Mouse (Mus musculus) myocyte (in vitro differentiated cells): ENCODE measurements around the gene Slc25a22. TPM values are rescaled to one million over a fixed set of nuclear protein-coding genes. Genes with fewer than 3 reads are reported as not detected.

Experiments
- H3K27me3 ChIP-seq: one replicate; pipeline ENCODE4 v1.6.1; 2011; ENCODE audit not compliant: control insufficient read depth, insufficient read depth, insufficient read length
- H3K36me3 ChIP-seq: one replicate; pipeline ENCODE4 v1.6.1; 2011; ENCODE audit not compliant: control insufficient read depth, insufficient read depth
- H3K4me2 ChIP-seq: one replicate; pipeline ENCODE4 v1.6.1; 2011; ENCODE audit warnings: low read depth, control low read depth
- H3K4me3 ChIP-seq: one replicate; pipeline ENCODE4 v1.5.1; 2011; ENCODE audit warnings: mild to moderate bottlenecking, control low read depth, moderate library complexity
- H3K79me2 ChIP-seq: one replicate; pipeline ENCODE4 v1.6.1; 2011; ENCODE audit not compliant: control insufficient read depth, insufficient read depth
- H3ac ChIP-seq: one replicate; pipeline ENCODE4 v1.6.1; 2011; ENCODE audit not compliant: control insufficient read depth, insufficient read length
- CEBPB ChIP-seq: IDR thresholded peaks from 2 replicates; pipeline ENCODE4 v1.6.1; 2011; ENCODE audit warnings: mild to moderate bottlenecking, moderate library complexity; ENCODE audit not compliant: poor library complexity, insufficient read depth, severe bottlenecking
- E2F4 ChIP-seq: IDR thresholded peaks from one replicate; pipeline ENCODE4 v1.6.1; 2011; ENCODE audit warnings: mild to moderate bottlenecking, control low read depth, moderate library complexity; ENCODE audit not compliant: insufficient read depth
- MAX ChIP-seq: IDR thresholded peaks from one replicate; pipeline ENCODE4 v1.6.1; 2011; ENCODE audit warnings: low read depth, mild to moderate bottlenecking, control low read depth
- MYOD1 ChIP-seq, 3 experiments: IDR thresholded peaks; one replicate each; pipeline ENCODE4 v1.6.1; 2011; ENCODE audit warnings: control low read depth in 2 of 3, low read depth in 2 of 3, mild to moderate bottlenecking in 2 of 3, moderate library complexity in 1 of 3; ENCODE audit not compliant: insufficient read length in 2 of 3, control insufficient read depth in 1 of 3
- MYOG ChIP-seq, 3 experiments: IDR thresholded peaks; one replicate each; pipeline ENCODE4 v1.6.1; 2011; ENCODE audit warnings: control low read depth in 2 of 3, low read depth in 2 of 3, mild to moderate bottlenecking in 2 of 3; ENCODE audit not compliant: insufficient read length in 2 of 3, control insufficient read depth in 1 of 3, insufficient read depth in 1 of 3
- POLR2A ChIP-seq: IDR thresholded peaks from one replicate; pipeline ENCODE4 v1.6.1; 2011; ENCODE audit warnings: low read depth, mild to moderate bottlenecking, control low read depth, moderate library complexity; ENCODE audit not compliant: insufficient read length
- POLR2AphosphoS2 ChIP-seq: IDR thresholded peaks from one replicate; pipeline ENCODE4 v1.6.1; 2011; ENCODE audit warnings: low read depth, control low read depth; ENCODE audit not compliant: insufficient read length
- REST ChIP-seq: IDR thresholded peaks from one replicate; pipeline ENCODE4 v1.6.1; 2011; ENCODE audit warnings: mild to moderate bottlenecking, control low read depth, moderate library complexity; ENCODE audit not compliant: insufficient read depth, insufficient read length
- SRF ChIP-seq: IDR thresholded peaks from one replicate; pipeline ENCODE4 v1.6.1; 2011; ENCODE audit warnings: low read depth; ENCODE audit not compliant: control insufficient read depth, insufficient read length
- TCF12 ChIP-seq: IDR thresholded peaks from one replicate; pipeline ENCODE4 v1.6.1; 2011; ENCODE audit warnings: mild to moderate bottlenecking, control low read depth; ENCODE audit not compliant: poor library complexity, insufficient read depth, severe bottlenecking
- TCF3 ChIP-seq: IDR thresholded peaks from one replicate; pipeline ENCODE4 v1.6.1; 2011; ENCODE audit warnings: low read depth, control low read depth; ENCODE audit not compliant: insufficient read length
- USF1 ChIP-seq: IDR thresholded peaks from one replicate; pipeline ENCODE4 v1.6.1; 2011; ENCODE audit warnings: low read depth, mild to moderate bottlenecking, control low read depth, moderate library complexity
- polyA plus RNA-seq: library from polyadenylated mRNA; unstranded; fragments of >200 nt; fragmentation: generic; extraction: Trizol; gene quantifications from one replicate; pipeline ENCODE4 v1.2.1, GENCODE M21; 2012; ENCODE audit warnings: missing spikeins

Gene Slc25a22
- polyA plus RNA-seq, 1 experiment: 8.8 TPM

- H3K4me2 ChIP-seq: peak overlapping the region; percentile 96
- peak overlapping the region; percentile 84 for H3K4me3 ChIP-seq
- H3K79me2 ChIP-seq: peaks cover 52% of the 10 kb centered on the region
- no peaks in the 10 kb centered on the region for H3K27me3 ChIP-seq
- H3ac ChIP-seq: peak overlapping the region; percentile 0
- peaks cover 19% of the 10 kb centered on the region for H3K36me3 ChIP-seq
- TF ChIP-seq POLR2AphosphoS2 (peak; percentile 72), E2F4 (no peak)
These were observed 32.4 kb upstream of the Slc25a22 start for GRCm38 (mm10) chr7:141469901-141470636.

GRCm38 (mm10) chr7:141469352-141469751 lies 31.7 kb upstream of the Slc25a22 start:
- H3K27me3 ChIP-seq: no peaks in the 10 kb centered on the region
- peaks cover 47% of the 10 kb centered on the region for H3K79me2 ChIP-seq
- H3ac ChIP-seq: peak overlapping the region; percentile 0
- H3K36me3 ChIP-seq: peaks cover 19% of the 10 kb centered on the region
- H3K4me2 ChIP-seq: peak overlapping the region; percentile 96
- peak overlapping the region; percentile 84 for H3K4me3 ChIP-seq
- TF ChIP-seq E2F4 (no peak), TCF3 (no peak), MYOG (IDR thresholded peaks at IDR 0.05; ENCODE audit: control insufficient read depth in 1 of 3, insufficient read depth in 1 of 3, insufficient read length in 2 of 3, low read depth in 2 of 3) (no peak), USF1 (no peak), TCF12 (no peak), POLR2A (no peak), MAX (no peak), CEBPB (no peak)

GRCm38 (mm10) chr7:141468522-141469211 lies 31.0 kb upstream of the Slc25a22 start:
- no peaks in the 10 kb centered on the region for H3K27me3 ChIP-seq
- H3K79me2 ChIP-seq: peaks cover 40% of the 10 kb centered on the region
- H3K4me3 ChIP-seq: peak overlapping the region; percentile 84
- peak overlapping the region; percentile 96 for H3K4me2 ChIP-seq
- TF ChIP-seq POLR2A (peak; percentile 84), POLR2AphosphoS2 (peak; percentile 81), TCF12 (no peak), MYOG (IDR thresholded peaks at IDR 0.05; ENCODE audit: control insufficient read depth in 1 of 3, insufficient read depth in 1 of 3, insufficient read length in 2 of 3, low read depth in 2 of 3) (peak in 1 of 3 experiments; percentile 11), SRF (no peak), REST (no peak), CEBPB (no peak), MAX (no peak), E2F4 (no peak), MYOD1 (IDR thresholded peaks at IDR 0.05; ENCODE audit: control insufficient read depth in 1 of 3, insufficient read length in 2 of 3, low read depth in 2 of 3) (peak in 1 of 3 experiments; percentile 1)
- peaks cover 19% of the 10 kb centered on the region for H3K36me3 ChIP-seq
- peak overlapping the region; percentile 0 for H3ac ChIP-seq

- peaks cover 19% of the 10 kb centered on the region for H3K36me3 ChIP-seq
- H3K79me2 ChIP-seq: peaks cover 35% of the 10 kb centered on the region
- H3K27me3 ChIP-seq: no peaks in the 10 kb centered on the region
- H3K4me2 ChIP-seq: peak overlapping the region; percentile 96
- peak overlapping the region; percentile 84 for H3K4me3 ChIP-seq
- TF ChIP-seq MYOG (IDR thresholded peaks at IDR 0.05; ENCODE audit: control insufficient read depth in 1 of 3, insufficient read depth in 1 of 3, insufficient read length in 2 of 3, low read depth in 2 of 3) (no peak), TCF3 (no peak), E2F4 (no peak), MAX (no peak), POLR2AphosphoS2 (no peak), TCF12 (no peak), SRF (no peak), POLR2A (no peak), REST (no peak), USF1 (no peak), CEBPB (no peak), MYOD1 (IDR thresholded peaks at IDR 0.05; ENCODE audit: control insufficient read depth in 1 of 3, insufficient read length in 2 of 3, low read depth in 2 of 3) (no peak)
- peak overlapping the region; percentile 39 for H3ac ChIP-seq
These were observed 30.5 kb upstream of the Slc25a22 start for GRCm38 (mm10) chr7:141468164-141468521.

- Histone ChIP-seq H3K79me2 (peaks cover 29% of the 10 kb centered on the region), H3ac (peak within 1 kb of the TSS; percentile 39), H3K27me3 (no peaks in the 10 kb centered on the region), H3K36me3 (peaks cover 14% of the 10 kb centered on the region), H3K4me3 (peak within 1 kb of the TSS; percentile 84), H3K4me2 (peak within 1 kb of the TSS; percentile 96)
- TF ChIP-seq MYOG (IDR thresholded peaks at IDR 0.05; ENCODE audit: control insufficient read depth in 1 of 3, insufficient read depth in 1 of 3, insufficient read length in 2 of 3, low read depth in 2 of 3): no peak
- TF ChIP-seq POLR2AphosphoS2: peak; percentile 87
- no peak for TF ChIP-seq MYOD1 (IDR thresholded peaks at IDR 0.05; ENCODE audit: control insufficient read depth in 1 of 3, insufficient read length in 2 of 3, low read depth in 2 of 3)
- TF ChIP-seq CEBPB: no peak
- peak; percentile 82 for TF ChIP-seq POLR2A
These were observed 29.7 kb upstream of the Slc25a22 start, which contains the start of gene Cd151 for GRCm38 (mm10) chr7:141467230-141468030. Cd151 (plus strand) TSS chr7:141467392.
